Mouse (Mus musculus) CH12.LX (cell line): ENCODE data around the gene Tlr2. TPM values are rescaled to one million over a fixed set of nuclear protein-coding genes. Genes with fewer than 3 reads are reported as not detected.

Experiments
- DNase-seq: peaks from one replicate; pipeline ENCODE4 v3.0.0-alpha.2; 2013; ENCODE audit errors: extremely low read depth
- H3K27ac ChIP-seq: 2 replicates; pipeline ENCODE4 v1.5.1; 2012; ENCODE audit warnings: low read depth, mild to moderate bottlenecking, control low read depth, moderate library complexity; ENCODE audit not compliant: insufficient read depth
- H3K27me3 ChIP-seq: replicated peaks from 2 replicates; pipeline ENCODE3; 2012; ENCODE audit warnings: inconsistent platforms
- H3K36me3 ChIP-seq, 2 experiments: replicated peaks in 1 of 2; 2 replicates each; pipeline versions ENCODE3 to v1.6.1; 2012; ENCODE audit warnings: inconsistent platforms in 1 of 2, low read length in 1 of 2, mild to moderate bottlenecking in 1 of 2, mixed read lengths in 1 of 2, moderate library complexity in 1 of 2; ENCODE audit not compliant: control insufficient read depth in 1 of 2, insufficient read depth in 1 of 2
- H3K4me1 ChIP-seq, 2 experiments: 2 replicates each; pipeline ENCODE4 v1.6.1; 2012; ENCODE audit warnings: inconsistent platforms in 1 of 2, moderate library complexity in 1 of 2; ENCODE audit not compliant: insufficient read depth in 2 of 2, control insufficient read depth in 1 of 2
- H3K4me2 ChIP-seq: 2 replicates; pipeline ENCODE4 v1.6.1; 2012; ENCODE audit warnings: low read depth, mild to moderate bottlenecking, control low read depth; ENCODE audit not compliant: poor library complexity, insufficient read depth, severe bottlenecking
- H3K4me3 ChIP-seq, 3 experiments: fragments of 150-350 bp in 1 of 3; sonication (generic) in 1 of 3; replicated peaks in 1 of 3; 2 replicates each; pipeline versions ENCODE3 to v1.5.1; 2011 to 2012; ENCODE audit warnings: low read depth in 2 of 3, low read length in 2 of 3, mild to moderate bottlenecking in 2 of 3, moderate library complexity in 2 of 3, control low read depth in 1 of 3, improper control_type of control experiment in 1 of 3, inconsistent platforms in 1 of 3, mixed read lengths in 1 of 3; ENCODE audit not compliant: poor library complexity in 1 of 3
- H3K79me2 ChIP-seq: replicated peaks from 2 replicates; pipeline ENCODE4 v1.6.1; 2012; ENCODE audit warnings: mild to moderate bottlenecking, moderate library complexity; ENCODE audit not compliant: control insufficient read depth, poor library complexity, insufficient read depth, severe bottlenecking; ENCODE audit errors: extremely low read depth
- H3K9ac ChIP-seq: 2 replicates; pipeline ENCODE4 v1.6.1; 2012; ENCODE audit warnings: low read depth, mild to moderate bottlenecking, control low read depth, moderate library complexity; ENCODE audit not compliant: insufficient read depth
- H3K9me3 ChIP-seq: replicated peaks from 2 replicates; pipeline ENCODE3; 2012; ENCODE audit warnings: low read length, inconsistent platforms, mixed read lengths
- CHD1 ChIP-seq: IDR thresholded peaks from 2 replicates; pipeline ENCODE4 v1.6.1; 2012; ENCODE audit warnings: low read depth, low read length, improper control_type of control experiment, inconsistent platforms
- CHD2 ChIP-seq: IDR thresholded peaks from 2 replicates; pipeline ENCODE4 v1.6.1; 2011; ENCODE audit warnings: low read length, improper control_type of control experiment
- CTCF ChIP-seq, 2 experiments: IDR thresholded peaks in 1 of 2; conservative IDR thresholded peaks in 1 of 2; 2 replicates each; pipeline ENCODE4 v1.5.1; 2011 to 2012; ENCODE audit warnings: low read depth in 2 of 2, low read length in 2 of 2, improper control_type of control experiment in 1 of 2, inconsistent platforms in 1 of 2, mild to moderate bottlenecking in 1 of 2, moderate library complexity in 1 of 2
- E2F4 ChIP-seq: IDR thresholded peaks from 2 replicates; pipeline ENCODE4 v1.6.1; 2011; ENCODE audit warnings: low read depth, low read length, improper control_type of control experiment; ENCODE audit not compliant: insufficient replicate concordance
- ELF1 ChIP-seq: IDR thresholded peaks from 2 replicates; pipeline ENCODE4 v1.6.1; 2014; ENCODE audit warnings: low read depth, mild to moderate bottlenecking, inconsistent platforms, low read length, improper control_type of control experiment
- EP300 ChIP-seq: IDR thresholded peaks from 2 replicates; pipeline ENCODE4 v1.6.1; 2011; ENCODE audit warnings: low read length, improper control_type of control experiment
- ETS1 ChIP-seq: conservative IDR thresholded peaks from 2 replicates; pipeline ENCODE4 v1.6.1; 2012; ENCODE audit warnings: low read depth, mild to moderate bottlenecking, inconsistent platforms, low read length, improper control_type of control experiment, moderate library complexity
- GABPA ChIP-seq: IDR thresholded peaks from 2 replicates; pipeline ENCODE4 v1.6.1; 2012; ENCODE audit warnings: low read depth, low read length, improper control_type of control experiment, inconsistent platforms; ENCODE audit not compliant: insufficient replicate concordance
- IRF4 ChIP-seq: IDR thresholded peaks from 2 replicates; pipeline ENCODE4 v1.6.1; 2014; ENCODE audit warnings: low read depth, mild to moderate bottlenecking, inconsistent platforms, low read length, improper control_type of control experiment
- JUN ChIP-seq: IDR thresholded peaks from 2 replicates; pipeline ENCODE4 v1.6.1; 2011; ENCODE audit warnings: low read depth, mild to moderate bottlenecking, low read length, improper control_type of control experiment, moderate library complexity; ENCODE audit not compliant: insufficient read depth
- JUND ChIP-seq: conservative IDR thresholded peaks from 2 replicates; pipeline ENCODE4 v1.6.1; 2011; ENCODE audit warnings: low read depth, low read length, improper control_type of control experiment
- KAT2A ChIP-seq: IDR thresholded peaks from 2 replicates; pipeline ENCODE4 v1.6.1; 2012; ENCODE audit warnings: low read length, improper control_type of control experiment, inconsistent platforms; ENCODE audit not compliant: insufficient replicate concordance
- MAX ChIP-seq: IDR thresholded peaks from 2 replicates; pipeline ENCODE4 v1.6.1; 2011; ENCODE audit warnings: low read length, improper control_type of control experiment
- MAZ ChIP-seq: IDR thresholded peaks from 2 replicates; pipeline ENCODE4 v1.6.1; 2012; ENCODE audit warnings: low read depth, mild to moderate bottlenecking, inconsistent platforms, low read length, improper control_type of control experiment, moderate library complexity
- MEF2A ChIP-seq: IDR thresholded peaks from 2 replicates; pipeline ENCODE4 v1.6.1; 2014; ENCODE audit warnings: low read depth, mild to moderate bottlenecking, inconsistent platforms, low read length, improper control_type of control experiment, borderline replicate concordance
- MXI1 ChIP-seq: IDR thresholded peaks from 2 replicates; pipeline ENCODE4 v1.6.1; 2011; ENCODE audit warnings: mild to moderate bottlenecking, low read depth, low read length, improper control_type of control experiment
- MYC ChIP-seq: IDR thresholded peaks from 2 replicates; pipeline ENCODE4 v1.6.1; 2011; ENCODE audit warnings: low read depth, mild to moderate bottlenecking, improper control_type of control experiment, low read length
- NELFE ChIP-seq: IDR thresholded peaks from 2 replicates; pipeline ENCODE4 v1.6.1; 2011; ENCODE audit warnings: low read depth, low read length, improper control_type of control experiment
- PAX5 ChIP-seq: IDR thresholded peaks from 2 replicates; pipeline ENCODE4 v1.6.1; 2012; ENCODE audit warnings: low read length, inconsistent platforms, mixed read lengths
- POLR2A ChIP-seq: IDR thresholded peaks from 2 replicates; pipeline ENCODE4 v1.6.1; 2011; ENCODE audit warnings: low read depth, mild to moderate bottlenecking, improper control_type of control experiment, low read length
- POLR2AphosphoS2 ChIP-seq: IDR thresholded peaks from 2 replicates; pipeline ENCODE4 v1.6.1; 2011; ENCODE audit warnings: low read depth, low read length, improper control_type of control experiment
- RAD21 ChIP-seq: IDR thresholded peaks from 2 replicates; pipeline ENCODE4 v1.6.1; 2011; ENCODE audit warnings: low read depth, mild to moderate bottlenecking, low read length, improper control_type of control experiment, moderate library complexity
- RCOR1 ChIP-seq: conservative IDR thresholded peaks from 2 replicates; pipeline ENCODE4 v1.6.1; 2012; ENCODE audit warnings: low read depth, mild to moderate bottlenecking, inconsistent platforms, low read length, improper control_type of control experiment
- SIN3A ChIP-seq: IDR thresholded peaks from 2 replicates; pipeline ENCODE4 v1.6.1; 2012; ENCODE audit warnings: low read length, improper control_type of control experiment, inconsistent platforms
- SMC3 ChIP-seq: IDR thresholded peaks from 2 replicates; pipeline ENCODE4 v1.6.1; 2011; ENCODE audit warnings: low read depth, low read length, improper control_type of control experiment
- TBP ChIP-seq: conservative IDR thresholded peaks from 2 replicates; pipeline ENCODE4 v1.6.1; 2011; ENCODE audit warnings: low read depth, low read length, improper control_type of control experiment
- TCF12 ChIP-seq: IDR thresholded peaks from 2 replicates; pipeline ENCODE4 v1.6.1; 2014; ENCODE audit warnings: low read depth, mild to moderate bottlenecking, inconsistent platforms, low read length, improper control_type of control experiment
- UBTF ChIP-seq: IDR thresholded peaks from 2 replicates; pipeline ENCODE4 v1.6.1; 2012; ENCODE audit warnings: low read depth, mild to moderate bottlenecking, inconsistent platforms, low read length, improper control_type of control experiment, moderate library complexity
- USF1 ChIP-seq: IDR thresholded peaks from 2 replicates; pipeline ENCODE4 v1.6.1; 2014; ENCODE audit warnings: low read depth, mild to moderate bottlenecking, inconsistent platforms, low read length, improper control_type of control experiment
- USF2 ChIP-seq: conservative IDR thresholded peaks from 2 replicates; pipeline ENCODE4 v1.6.1; 2011; ENCODE audit warnings: low read depth, low read length, improper control_type of control experiment
- ZC3H11A ChIP-seq: IDR thresholded peaks from 2 replicates; pipeline ENCODE4 v1.6.1; 2012; ENCODE audit warnings: low read depth, mild to moderate bottlenecking, inconsistent platforms, low read length, improper control_type of control experiment
- ZMIZ1 ChIP-seq: IDR thresholded peaks from 2 replicates; pipeline ENCODE4 v1.6.1; 2012; ENCODE audit warnings: low read depth, mild to moderate bottlenecking, inconsistent platforms, low read length, improper control_type of control experiment
- ZNF384 ChIP-seq: IDR thresholded peaks from 2 replicates; pipeline ENCODE4 v1.6.1; 2012; ENCODE audit warnings: low read depth, low read length, improper control_type of control experiment, inconsistent platforms
- dilution Hi-C: fragments of 300-500 bp; cut with MboI; formaldehyde crosslinking; loops from 2 replicates; pipeline ENCODE4 v1.14.3; 2020; ENCODE audit warnings: low sequenced_read_pairs; ENCODE audit not compliant: extremely low pct_unique_long_range_greater_than_20kb, extremely low pct_ligation_motif_present
- in situ Hi-C: fragments of 300-500 bp; cut with MboI; formaldehyde crosslinking; loops from 3 replicates; pipeline ENCODE4 v1.14.3; 2019; ENCODE audit warnings: low sequenced_read_pairs, low pct_ligation_motif_present, low pct_unique_long_range_greater_than_20kb, mixed read lengths
- polyA plus RNA-seq: library from polyadenylated mRNA; unstranded; fragments of >175 nt; gene quantifications from 2 replicates; pipeline ENCODE4 v1.2.1, GENCODE M21; 2012; ENCODE audit warnings: low read depth; ENCODE audit not compliant: insufficient read length
- total RNA-seq, 2 experiments: library from RNA; depleted of rRNA; stranded (reverse); fragments of 300-350 nt in 1 of 2; fragments of >200 nt in 1 of 2; gene quantifications; 2 replicates each; pipeline ENCODE4 v1.2.3; 2012 to 2014

Tlr2 gene
- total and polyA plus RNA-seq, 3 experiments: 8.8 to 19.9 (median 19.6) TPM

DNA sequence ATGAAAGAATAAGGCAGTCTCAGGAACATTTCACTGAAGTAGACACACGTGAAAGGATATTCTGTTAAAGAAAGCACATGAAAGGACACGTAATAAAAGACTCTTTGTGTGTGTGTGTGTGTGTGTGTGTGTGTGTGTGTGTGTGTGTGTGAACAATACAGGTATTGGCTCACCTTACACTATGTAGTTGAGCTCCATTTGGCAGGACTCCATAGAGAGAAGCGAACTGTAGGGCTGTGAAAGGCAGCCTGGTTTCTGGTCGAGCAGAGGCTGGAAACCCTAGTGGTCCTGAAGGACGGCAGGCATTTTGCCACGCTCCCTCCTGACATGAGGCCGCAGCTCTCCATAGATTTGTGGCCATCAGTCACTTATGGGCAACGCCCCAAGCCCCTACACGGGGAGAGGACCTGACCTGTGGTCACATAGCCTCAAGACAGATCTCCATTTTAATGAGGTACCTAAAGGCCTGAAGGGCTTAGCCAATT, 22.5 kb upstream of the Tlr2 start:
- Histone ChIP-seq H3K9me3 (no peaks in the 10 kb centered on the region), H3K27ac (no peak overlapping the region), H3K4me1 (peaks cover 2 to 43% of the 10 kb centered on the region in 2 experiments), H3K4me3 (no peak overlapping the region), H3K79me2 (no peaks in the 10 kb centered on the region), H3K36me3 (no peaks in the 10 kb centered on the region), H3K9ac (no peak overlapping the region), H3K4me2 (no peak overlapping the region), H3K27me3 (no peaks in the 10 kb centered on the region)
- TF ChIP-seq RCOR1 (no peak), MYC (no peak), USF2 (no peak), MEF2A (no peak), ZNF384 (no peak), NELFE (no peak), SMC3 (no peak)
- DNase-seq: no peak
- in situ Hi-C loops: no loop called here
- dilution Hi-C loops: no loop called here

DNA sequence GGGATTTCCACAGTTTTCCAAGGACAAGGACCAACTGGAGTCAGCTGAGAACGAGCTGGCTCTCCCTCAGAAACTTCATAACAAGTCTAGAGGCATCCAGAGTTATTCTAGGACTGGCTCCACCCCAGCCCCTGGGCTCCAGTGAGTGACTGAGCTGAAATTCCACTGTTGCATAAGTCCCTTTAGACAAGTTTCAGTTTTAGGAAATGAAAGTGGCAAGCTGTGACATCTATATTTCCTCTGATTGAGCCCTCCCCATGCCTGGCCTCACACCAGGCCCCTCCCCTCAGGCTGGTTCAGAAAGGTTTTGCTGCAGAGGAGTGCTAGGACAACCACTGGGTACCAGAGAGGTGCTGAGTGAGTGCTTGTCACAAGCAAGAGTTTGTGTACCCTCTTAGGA, 21.4 kb upstream of the Tlr2 start:
- Histone ChIP-seq H3K4me3 (no peak overlapping the region), H3K79me2 (no peaks in the 10 kb centered on the region), H3K4me2 (peak overlapping the region; percentile 52; the same call in 1 of the 2 replicates), H3K27me3 (no peaks in the 10 kb centered on the region), H3K4me1 (peaks cover 2 to 35% of the 10 kb centered on the region in 2 experiments), H3K27ac (no peak overlapping the region), H3K9me3 (no peaks in the 10 kb centered on the region), H3K9ac (no peak overlapping the region), H3K36me3 (no peaks in the 10 kb centered on the region)
- dilution Hi-C loops (no loop called here), in situ Hi-C loops (no loop called here)
- peak; percentile 90 for DNase-seq
- TF ChIP-seq CHD1 (no peak), JUND (no peak), POLR2A (0 out of 2 replicates have a peak, but pooled peaks have one; percentile 31), RCOR1 (no peak), E2F4 (no peak), MYC (peak; percentile 37; the same call in 1 of the 2 replicates), ETS1 (peak; percentile 69), USF1 (no peak), EP300 (peak; percentile 69), ZNF384 (no peak), MXI1 (no peak), JUN (peak; percentile 42; the same call in 1 of the 2 replicates), ZMIZ1 (no peak), SIN3A (no peak), USF2 (no peak), CTCF (conservative IDR thresholded peaks at IDR 0.05 in 1 of 2, IDR thresholded peaks at IDR 0.05 in 1 of 2; ENCODE audit: low read depth in 2 of 2, low read length in 2 of 2) (no peak), KAT2A (no peak), POLR2AphosphoS2 (no peak), MAX (no peak), MAZ (peak; percentile 90), TCF12 (0 out of 2 replicates have a peak, but pooled peaks have one; percentile 13), TBP (no peak), IRF4 (peak; percentile 91), NELFE (no peak), SMC3 (no peak), RAD21 (no peak), CHD2 (0 out of 2 replicates have a peak, but pooled peaks have one; percentile 27), ELF1 (peak; percentile 19; the same call in 1 of the 2 replicates), ZC3H11A (no peak), PAX5 (no peak), UBTF (no peak), GABPA (no peak)
